ENCODE assay signal across 8 mouse cellular contexts in genomic region chrX:129750606-129751005, GRCm38 (mm10). TPM values are rescaled to one million over a fixed set of nuclear protein-coding genes. Genes with fewer than 3 reads are reported as not detected.
DNase-seq lines count a peak whose midpoint lies in the region; ATAC-seq and TF ChIP-seq lines count a peak whose summit lies in the region.

No protein-coding gene starts in this region.

- no peaks in the 10 kb centered on the region for H3K4me1 ChIP-seq in testis, adult 2 months (ENCODE audit: control insufficient read depth, insufficient read depth, low read length)
- no peaks in the 10 kb centered on the region for H3K4me1 ChIP-seq in forebrain, postnatal 0 days (ENCODE audit: insufficient read depth)
- H3K4me1 ChIP-seq in liver, embryonic 11.5 days (replicated peaks; ENCODE audit: control insufficient read depth, insufficient read depth, low read length): no peaks in the 10 kb centered on the region
- no peaks in the 10 kb centered on the region for H3K4me1 ChIP-seq in neural tube, embryonic 15.5 days

- TF ChIP-seq CTCF in testis, adult 2 months (IDR thresholded peaks at IDR 0.05; ENCODE audit: control insufficient read depth, insufficient read depth, insufficient replicate concordance, low read depth, low read length): no peak
- TF ChIP-seq CTCF in forebrain, postnatal 0 days (IDR thresholded peaks at IDR 0.05; ENCODE audit: low read depth): no peak

- no peak for TF ChIP-seq POLR2A in testis, adult 2 months (IDR thresholded peaks at IDR 0.05; ENCODE audit: control insufficient read depth, low read depth, low read length)

- H3K27me3 ChIP-seq in testis, adult 2 months (ENCODE audit: control insufficient read depth, insufficient read depth, low read length): no peaks in the 10 kb centered on the region
- H3K27me3 ChIP-seq in forebrain, postnatal 0 days (ENCODE audit: insufficient read depth, low read length): no peaks in the 10 kb centered on the region
- no peaks in the 10 kb centered on the region for H3K27me3 ChIP-seq in liver, embryonic 11.5 days (replicated peaks; ENCODE audit: control insufficient read depth, insufficient read depth, low read length)
- H3K27me3 ChIP-seq in neural tube, embryonic 15.5 days (replicated peaks): no peaks in the 10 kb centered on the region

- peak overlapping the region; percentile 63; the same call in 1 of the 2 replicates for H3K9ac ChIP-seq in forebrain, postnatal 0 days
- no peak overlapping the region for H3K9ac ChIP-seq in liver, embryonic 11.5 days (ENCODE audit: low read depth, low read length)
- peak overlapping the region; percentile 52 for H3K9ac ChIP-seq in neural tube, embryonic 15.5 days (replicated peaks)

- no peak for ATAC-seq in forebrain, postnatal 0 days
- ATAC-seq in liver, embryonic 11.5 days (replicated peaks; ENCODE audit: low FRiP score): no peak
- no peak for ATAC-seq in neural tube, embryonic 15.5 days (ENCODE audit: low FRiP score)

- 20% methylated on average over 6 of the region's 6 CpGs for WGBS in forebrain, postnatal 0 days
- 12% methylated on average over 5 of the region's 6 CpGs for WGBS in liver, embryonic 11.5 days
- 26% methylated on average over 6 of the region's 6 CpGs for WGBS in neural tube, embryonic 15.5 days

- H3K9me3 ChIP-seq in forebrain, postnatal 0 days (ENCODE audit: low read length): no peaks in the 10 kb centered on the region
- H3K9me3 ChIP-seq in liver, embryonic 11.5 days (ENCODE audit: control insufficient read depth, low read length): no peaks in the 10 kb centered on the region
- no peaks in the 10 kb centered on the region for H3K9me3 ChIP-seq in neural tube, embryonic 15.5 days (replicated peaks)

- no peaks in the 10 kb centered on the region for H3K36me3 ChIP-seq in testis, adult 2 months (ENCODE audit: control insufficient read depth, insufficient read depth, low read length)
- no peaks in the 10 kb centered on the region for H3K36me3 ChIP-seq in forebrain, postnatal 0 days (ENCODE audit: insufficient read depth)
- H3K36me3 ChIP-seq in liver, embryonic 11.5 days (ENCODE audit: control insufficient read depth, insufficient read depth, low read length): no peaks in the 10 kb centered on the region
- H3K36me3 ChIP-seq in neural tube, embryonic 15.5 days: no peaks in the 10 kb centered on the region

- peak overlapping the region; percentile 89 for H3K4me3 ChIP-seq in testis, adult 2 months (ENCODE audit: control insufficient read depth, low read depth, low read length)
- H3K4me3 ChIP-seq in forebrain, postnatal 0 days (ENCODE audit: low read depth, low read length): peak overlapping the region; percentile 56
- peak overlapping the region; percentile 55 for H3K4me3 ChIP-seq in liver, embryonic 11.5 days (ENCODE audit: low read depth, low read length)
- H3K4me3 ChIP-seq in neural tube, embryonic 15.5 days (replicated peaks): peak overlapping the region; percentile 58

- no peak for DNase-seq in testis, postnatal 10 days (ENCODE audit: low spot score)
- no peak for DNase-seq in forebrain, postnatal 0 days
- DNase-seq in liver, embryonic 11.5 days (ENCODE audit: low spot score): no peak
- DNase-seq in natural killer cell, adult 2 months (ENCODE audit: low spot score in 2 of 2): no peak
- no peak for DNase-seq in ovary, postnatal 10 days (ENCODE audit: low spot score)
- no peak for DNase-seq in adrenal gland, postnatal 14 days

- peak overlapping the region; percentile 50 for H3K4me2 ChIP-seq in forebrain, postnatal 0 days (ENCODE audit: low read depth)
- peak overlapping the region; percentile 62 for H3K4me2 ChIP-seq in liver, embryonic 11.5 days
- peak overlapping the region; percentile 59 for H3K4me2 ChIP-seq in neural tube, embryonic 15.5 days

- peak overlapping the region; percentile 47 for H3K27ac ChIP-seq in testis, adult 2 months (ENCODE audit: control insufficient read depth, insufficient read depth, low read depth, low read length)
- H3K27ac ChIP-seq in forebrain, postnatal 0 days (ENCODE audit: low read depth, low read length): no peak overlapping the region
- H3K27ac ChIP-seq in liver, embryonic 11.5 days (ENCODE audit: low read depth, low read length): no peak overlapping the region
- H3K27ac ChIP-seq in neural tube, embryonic 15.5 days (replicated peaks): no peak overlapping the region

RNA-seq across cellular contexts. Expression of gene Diaph2, which starts 1.1 kb away (rescaled TPM):
- 2.6 and 3.6 TPM in 2 replicates for polyA plus RNA-seq in testis, adult 2 months (2012; rRNA removed)
- 3.7 and 4.7 TPM in 2 replicates for total RNA-seq in forebrain, postnatal 0 days (2014; rRNA removed)
- 1.6 and 4.2 TPM in 2 replicates for polyA plus RNA-seq in forebrain, postnatal 0 days (2015; fragmentation: Nextera tagmentation; extraction: Ambion mirVana)
- polyA plus RNA-seq in liver, embryonic 11.5 days (2014; fragmentation: Nextera tagmentation; extraction: Ambion mirVana): 1.2 and 2.0 TPM in 2 replicates
- polyA plus RNA-seq in neural tube, embryonic 15.5 days (2015; fragmentation: Nextera tagmentation; extraction: Ambion mirVana): 3.0 and 4.4 TPM in 2 replicates
- total RNA-seq in adrenal gland, postnatal 14 days (2021): 24.3 and 24.4 TPM in 2 replicates
